Mouse (Mus musculus): Measurements from ENCODE around the gene Ttll4.
A peak's percentile ranks its signal among the peaks of the same experiment; 100 is the strongest.

Gene Ttll4

DNA sequence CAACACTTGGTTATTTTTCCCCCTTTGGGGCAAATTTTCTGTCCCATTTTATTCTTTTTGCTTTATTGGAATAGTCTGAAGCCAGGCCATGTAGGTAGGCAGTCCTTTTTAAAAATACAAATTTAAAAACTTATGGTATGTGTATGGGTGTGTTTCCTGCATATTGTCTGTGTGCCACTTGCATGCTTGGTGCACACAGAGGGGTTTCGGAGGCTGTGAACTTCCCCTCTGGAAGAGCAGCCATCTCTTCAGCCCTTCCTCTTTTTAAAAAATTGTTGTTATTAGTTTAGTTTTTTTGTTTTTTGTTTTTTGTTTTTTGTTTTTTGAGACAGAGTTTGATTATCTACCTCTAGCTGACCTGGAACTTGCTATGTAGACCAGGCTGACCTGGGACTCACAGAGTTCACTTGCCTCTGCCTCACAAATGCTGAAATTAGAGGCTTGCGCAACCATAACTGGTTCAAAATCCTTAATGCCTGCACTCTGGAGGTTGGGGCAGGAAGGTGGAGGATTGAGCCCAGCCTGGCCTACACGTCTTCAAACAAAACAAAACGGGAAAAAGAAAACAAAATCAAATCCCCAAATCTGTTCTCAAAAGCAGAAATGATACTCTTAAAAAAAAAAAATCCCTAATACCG is 51.0 kb downstream of the Ttll4 start:
- DNase-seq, result no peak

DNA sequence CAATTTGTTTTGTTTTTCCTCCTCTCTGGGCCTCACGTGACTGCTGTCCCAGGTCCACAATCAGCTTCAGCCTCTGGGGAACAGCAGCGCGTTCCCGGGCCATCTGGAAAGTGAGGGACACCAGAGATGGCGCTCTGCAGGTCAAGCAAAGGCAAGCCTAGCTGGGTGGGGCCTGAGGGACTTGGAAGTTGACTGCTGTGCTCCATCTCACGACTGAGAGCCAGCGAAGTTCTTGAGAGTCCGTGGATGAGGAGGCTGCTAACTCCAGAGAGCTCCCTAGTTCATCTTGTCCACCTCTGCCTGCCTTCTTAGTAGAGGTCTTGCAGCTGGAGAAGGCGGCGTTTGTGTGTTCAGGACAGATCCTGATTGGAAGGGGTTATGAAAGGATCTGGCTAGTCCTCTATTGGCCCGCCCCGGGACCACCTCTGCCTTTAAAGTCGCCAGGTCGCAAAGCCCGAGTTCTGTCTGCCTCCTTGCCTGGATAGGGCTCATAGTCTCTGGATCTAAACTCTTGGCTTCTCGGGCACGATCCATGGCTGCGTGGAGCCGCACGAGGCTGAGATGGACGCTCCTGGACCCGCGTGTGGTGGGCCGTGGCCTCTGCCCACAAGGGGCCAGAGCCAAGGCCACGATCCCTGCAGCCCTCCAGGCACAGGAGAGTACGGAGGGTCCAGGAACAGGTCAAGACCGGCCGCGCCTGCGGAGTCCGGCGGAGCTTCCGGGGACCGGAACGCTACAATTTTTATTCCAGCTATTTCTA is 51.7 kb downstream of the Ttll4 start, which contains the start of gene Cyp27a1:
Cyp27a1 (plus strand) TSS at position 476 of the 760 bp plus-strand sequence.
- peak; percentile 77 for DNase-seq

DNA sequence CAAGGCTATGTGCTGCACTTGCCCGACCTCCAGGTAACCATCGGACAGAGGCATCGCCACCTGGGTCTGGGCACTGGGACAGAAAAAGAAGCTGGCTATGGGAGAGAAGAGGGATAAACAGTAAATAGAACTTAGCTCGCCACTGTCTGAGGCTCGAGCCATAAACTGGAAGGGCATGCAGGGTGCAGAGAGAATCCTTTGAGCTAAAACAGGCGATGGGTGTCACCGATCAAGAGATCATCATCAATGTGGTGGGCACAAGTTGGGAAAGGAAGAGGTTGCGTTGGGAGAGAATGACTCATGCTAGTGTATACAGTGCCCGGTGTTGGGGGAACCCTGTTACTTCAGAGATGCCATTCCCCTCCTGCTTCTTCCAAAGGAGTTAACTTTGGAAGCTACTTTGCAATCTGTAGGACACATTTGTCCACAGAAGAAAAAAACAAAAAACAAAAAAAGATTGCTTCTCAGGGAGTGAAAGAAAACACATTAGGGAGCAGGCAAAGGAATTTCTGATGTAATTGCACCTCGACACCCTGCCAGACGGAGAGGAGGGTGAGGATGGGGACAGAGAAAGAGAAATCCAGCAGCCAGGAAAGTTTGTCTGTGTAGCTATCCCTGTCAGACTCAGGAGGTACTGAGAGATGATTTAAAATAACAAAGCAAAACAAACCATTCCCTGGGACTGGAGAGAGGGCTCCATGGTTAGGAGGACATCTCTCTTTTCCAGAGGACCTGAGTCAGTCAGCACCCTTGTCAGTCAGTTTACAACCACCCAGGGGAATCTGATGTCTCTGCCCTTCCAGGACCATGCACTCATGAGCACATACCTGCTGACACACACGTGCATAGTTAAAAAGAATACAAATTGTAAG is 52.5 kb downstream of the Ttll4 start:
- DNase-seq, result no peak

DNA sequence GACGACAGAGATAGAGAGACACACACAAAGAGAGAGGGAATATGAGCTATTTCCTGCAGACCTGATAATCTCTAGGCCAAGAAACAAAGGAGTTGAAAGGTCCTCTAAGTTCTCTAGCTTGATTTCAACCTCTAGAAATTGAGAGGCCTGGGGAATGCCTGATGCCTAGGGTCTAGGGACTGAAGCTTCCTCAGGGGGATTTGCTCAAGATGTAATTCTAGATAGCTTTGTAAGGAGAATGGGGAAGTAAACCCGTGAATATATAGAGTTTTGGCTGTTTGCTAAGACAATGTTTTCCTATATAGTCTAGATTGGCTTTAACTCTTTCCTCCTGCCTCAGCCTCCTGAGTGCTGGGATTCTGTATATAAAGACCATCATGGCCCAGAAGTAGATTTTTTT is 53.4 kb downstream of the Ttll4 start:
- no peak for DNase-seq

DNA sequence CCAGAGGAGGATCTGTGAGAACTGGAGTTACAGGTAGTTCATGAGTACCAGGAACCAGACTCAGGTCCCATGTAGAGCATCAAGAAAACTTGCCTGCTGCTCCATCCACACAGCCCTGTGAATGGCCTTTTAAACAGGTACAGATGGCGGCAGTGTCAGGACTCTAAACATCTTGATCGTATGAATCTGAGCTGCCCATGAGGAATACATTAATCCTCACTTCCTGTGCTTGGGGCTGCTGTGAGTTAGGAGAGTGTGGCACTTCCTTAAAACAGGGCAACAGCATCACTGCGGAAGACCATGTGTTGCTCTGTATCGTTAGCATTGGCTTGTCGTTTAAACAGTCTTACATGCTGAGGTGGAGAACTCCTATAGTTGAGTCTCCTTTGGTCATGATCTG is 53.9 kb downstream of the Ttll4 start:
- no peak for DNase-seq

DNA sequence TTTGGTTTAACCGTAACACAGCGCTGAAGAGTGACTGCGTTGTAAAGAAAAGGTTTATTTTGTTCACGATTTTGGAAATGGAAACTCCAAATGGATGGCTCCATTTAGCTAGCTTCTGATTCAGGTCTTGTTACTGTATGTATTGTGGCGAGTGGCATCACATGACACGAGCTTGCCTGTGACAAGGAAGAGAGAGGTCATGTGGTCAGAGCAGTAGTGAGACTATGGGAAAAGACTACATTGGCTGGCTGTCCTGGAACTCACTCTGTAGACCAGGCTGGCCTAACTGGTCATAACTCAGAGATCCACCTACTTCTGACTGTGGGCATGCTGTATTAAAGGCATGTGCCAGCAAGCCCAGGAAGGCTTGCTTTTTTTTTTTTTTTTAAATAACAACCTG is 54.3 kb downstream of the Ttll4 start:
- DNase-seq, result no peak

DNA sequence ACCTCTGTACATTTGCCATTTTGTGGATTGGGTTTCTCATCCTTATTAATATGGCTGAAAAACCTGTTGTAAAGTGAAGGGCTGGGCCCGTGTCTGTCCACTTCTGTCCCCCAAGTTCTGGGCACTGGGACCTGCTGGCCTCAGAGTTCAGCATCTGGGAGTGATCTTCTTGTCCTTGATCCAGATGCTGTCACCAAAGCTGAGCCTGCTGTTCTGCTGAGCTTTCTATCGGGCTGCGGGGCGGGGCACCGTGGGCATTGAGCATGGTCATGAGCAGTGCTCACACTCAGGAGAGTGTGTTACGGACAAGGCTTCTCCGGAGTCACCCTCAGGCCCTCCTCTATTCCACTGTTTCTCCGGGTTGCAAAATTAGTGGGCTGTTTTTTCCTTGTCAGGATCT is 56.6 kb downstream of the Ttll4 start:
- no peak for DNase-seq

DNA sequence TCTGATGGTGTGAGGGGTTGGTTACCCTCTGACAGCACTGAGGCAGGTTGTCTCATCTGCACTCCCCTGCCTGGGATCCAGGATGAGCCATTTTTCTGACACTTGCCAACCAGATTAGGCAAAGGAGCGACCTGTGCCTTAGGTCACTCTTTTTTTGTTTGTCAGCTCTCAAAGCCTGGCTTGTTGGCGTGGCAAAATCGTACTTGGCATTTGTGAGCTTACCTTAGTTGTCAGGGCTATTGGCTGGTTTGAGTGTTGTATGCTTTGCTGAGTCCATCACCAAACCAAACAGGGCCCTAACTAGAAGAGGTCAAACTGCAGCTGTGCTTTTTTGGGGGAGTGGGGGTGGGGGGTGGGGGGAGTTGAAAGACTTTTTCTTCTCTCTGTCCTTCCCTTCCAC is 57.7 kb downstream of the Ttll4 start:
- DNase-seq, result no peak

DNA sequence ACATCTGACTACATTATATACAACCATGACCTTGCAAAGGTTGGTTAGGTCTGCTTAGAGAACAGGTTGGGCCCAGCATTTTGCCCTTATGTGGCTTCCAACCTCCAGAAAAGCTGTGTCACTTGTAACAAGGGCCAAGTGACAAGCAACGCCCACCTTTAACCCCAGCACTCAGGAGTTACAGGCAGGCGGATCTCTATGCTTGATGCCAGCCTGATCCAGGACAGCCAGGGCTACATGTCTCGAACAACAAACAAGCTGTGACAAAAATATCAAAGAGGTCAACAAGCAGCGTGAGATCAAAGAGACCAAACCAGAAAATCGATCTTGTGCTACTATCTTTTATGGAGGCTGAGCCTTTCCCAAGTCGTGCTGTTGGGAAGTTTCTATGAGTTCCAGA is 60.1 kb downstream of the Ttll4 start:
- DNase-seq, result no peak

DNA sequence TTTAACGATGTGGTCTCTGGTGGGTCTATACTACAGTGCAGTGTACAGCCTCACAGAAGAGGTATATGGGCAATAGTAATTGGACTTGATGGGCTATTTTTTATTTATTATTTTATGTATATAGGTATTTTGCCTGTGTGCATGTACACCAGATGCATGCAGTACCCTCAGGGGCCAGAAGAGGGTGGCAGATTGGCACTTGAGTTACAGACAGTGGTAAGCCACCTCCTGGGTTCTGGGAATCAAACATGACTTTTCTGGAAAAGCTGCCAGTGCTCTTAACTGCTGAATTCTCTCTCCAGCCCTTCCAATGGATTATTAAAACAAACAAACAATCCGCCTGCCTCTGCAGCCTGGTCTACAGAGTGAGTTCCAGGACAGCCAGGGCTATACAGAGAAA is 62.2 kb downstream of the Ttll4 start:
- peak; percentile 20 for DNase-seq

DNA sequence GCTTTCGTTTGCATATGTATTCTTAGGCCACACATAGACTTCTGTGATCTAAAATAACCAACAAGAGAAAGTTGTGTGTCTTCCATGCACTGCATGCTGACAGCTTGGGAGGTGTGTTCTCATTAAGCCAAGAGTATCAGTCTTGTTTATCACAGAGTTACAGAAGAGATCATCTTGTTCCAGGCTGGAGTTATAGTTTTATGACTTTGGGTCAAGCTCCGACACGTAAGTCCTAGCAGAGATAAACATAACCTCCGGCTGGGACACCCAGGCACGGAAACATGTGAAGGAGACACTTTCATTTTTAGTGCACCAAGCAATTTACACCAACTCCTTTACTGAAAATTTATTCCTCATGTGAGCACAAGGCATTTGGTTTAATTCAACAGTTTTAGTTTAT is 64.6 kb downstream of the Ttll4 start:
- no peak for DNase-seq

DNA sequence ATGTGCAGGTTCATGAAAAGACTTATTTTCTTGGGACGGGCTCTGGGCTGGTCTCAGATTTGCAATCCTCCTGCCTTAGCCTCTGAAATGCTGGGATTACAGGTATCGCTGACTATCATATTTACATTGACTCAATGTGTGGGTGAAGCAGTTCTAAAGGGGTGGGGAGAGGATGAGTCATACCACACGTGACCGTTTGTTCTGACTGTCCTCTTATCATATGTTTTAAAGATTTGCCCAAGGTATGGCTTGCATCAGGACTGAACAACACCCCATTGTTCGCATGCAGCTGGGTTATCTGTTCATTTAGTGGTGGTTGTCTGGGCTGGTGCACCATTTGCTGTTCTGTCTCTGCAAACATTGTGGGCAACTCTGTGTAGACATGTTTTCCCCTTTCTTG is 65.1 kb downstream of the Ttll4 start:
- no peak for DNase-seq

DNA sequence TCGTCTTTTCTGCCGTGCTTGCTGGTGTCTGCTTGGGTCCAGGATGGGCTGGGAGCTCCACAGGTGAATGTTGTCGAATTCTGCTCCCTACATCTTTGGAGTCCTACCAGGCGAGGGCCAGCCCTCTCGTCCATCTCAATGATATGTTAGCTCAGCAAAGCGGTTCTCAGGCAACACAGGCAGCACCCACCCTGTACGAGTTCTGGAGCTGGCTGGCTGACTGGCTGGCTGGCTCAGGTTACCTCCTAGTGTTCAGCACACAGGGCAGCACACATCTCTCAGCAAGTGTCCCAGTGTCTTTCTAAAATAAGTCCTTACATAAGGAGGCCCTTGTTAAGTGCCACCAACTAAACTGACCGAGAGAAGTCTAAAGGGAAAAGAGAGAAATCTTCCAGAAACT is 66.9 kb downstream of the Ttll4 start:
- DNase-seq, result no peak

DNA sequence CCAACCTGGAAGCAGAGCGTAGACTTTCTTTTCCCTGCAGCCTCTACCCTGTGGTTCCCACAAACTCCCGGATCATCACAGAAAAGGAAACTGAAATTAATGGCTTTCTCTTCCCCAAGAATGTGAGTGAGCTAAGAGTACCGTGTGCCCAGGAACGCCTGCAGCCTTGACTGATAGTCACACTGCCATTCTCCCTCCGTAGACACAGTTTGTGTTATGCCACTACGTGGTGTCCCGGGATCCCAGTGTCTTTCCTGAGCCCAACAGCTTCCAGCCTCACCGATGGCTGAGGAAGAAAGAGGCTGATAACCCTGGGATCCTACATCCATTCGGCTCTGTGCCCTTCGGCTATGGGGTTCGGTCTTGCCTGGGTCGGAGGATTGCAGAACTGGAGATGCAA is 75.4 kb downstream of the Ttll4 start:
- no peak for DNase-seq

DNA sequence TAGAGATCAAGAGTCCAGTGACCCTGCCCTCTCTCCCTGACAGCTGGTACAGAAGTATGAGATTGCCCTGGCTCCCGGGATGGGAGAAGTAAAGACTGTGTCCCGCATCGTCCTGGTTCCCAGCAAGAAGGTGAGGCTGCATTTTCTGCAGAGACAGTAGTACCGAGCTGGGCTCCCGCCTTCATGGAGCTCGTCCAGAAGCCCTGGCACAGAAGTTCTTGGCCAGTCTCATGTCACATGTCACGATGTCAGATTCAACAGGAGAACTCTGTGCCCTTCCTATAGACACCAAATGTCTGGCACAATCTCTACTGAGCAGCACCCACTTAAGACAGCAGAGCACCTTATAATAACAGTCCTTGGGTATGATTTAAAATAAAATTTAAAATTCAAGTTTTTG is 76.0 kb downstream of the Ttll4 start:
- no peak for DNase-seq

DNA sequence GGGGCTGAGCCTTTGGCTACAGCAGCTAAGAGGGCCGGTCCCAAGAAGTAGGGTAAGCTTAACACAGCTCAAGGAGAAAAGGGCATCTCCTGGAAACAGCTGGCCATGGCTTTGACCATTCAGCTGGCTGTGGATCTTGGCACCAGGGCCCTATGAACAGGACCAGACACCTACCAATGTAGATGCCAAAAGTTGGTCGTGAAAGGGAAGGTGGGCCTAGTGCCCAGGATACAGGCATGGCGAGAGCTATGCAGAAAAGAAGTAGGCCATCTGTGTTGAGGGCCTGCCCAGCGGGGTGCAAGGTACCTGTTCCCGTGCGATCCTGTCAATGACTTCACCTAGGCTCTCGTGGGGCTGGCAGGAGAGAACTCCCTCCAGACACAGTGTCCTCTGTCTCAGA is 79.3 kb downstream of the Ttll4 start:
- no peak for DNase-seq

DNA sequence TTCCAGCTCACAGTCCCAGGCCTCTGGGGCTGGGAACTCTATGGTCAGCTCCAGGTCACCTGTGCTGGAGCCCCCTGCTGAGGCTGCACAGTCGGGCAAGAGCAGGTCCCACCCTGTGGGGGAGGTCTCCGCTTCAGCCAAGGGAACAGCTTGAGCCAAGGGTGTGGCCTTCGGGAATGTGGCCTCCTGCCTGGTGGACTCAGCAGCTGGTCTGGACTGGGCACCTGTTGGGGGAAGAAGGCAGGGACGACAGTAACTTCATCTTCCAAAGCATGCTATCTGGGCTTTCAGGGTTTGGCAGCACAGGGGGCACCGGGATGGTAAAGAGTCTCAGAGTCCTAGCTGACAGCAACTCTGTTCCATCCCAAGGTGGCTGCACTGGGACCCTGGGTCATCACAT is 85.8 kb downstream of the Ttll4 start:
- DNase-seq, result peak; percentile 18

DNA sequence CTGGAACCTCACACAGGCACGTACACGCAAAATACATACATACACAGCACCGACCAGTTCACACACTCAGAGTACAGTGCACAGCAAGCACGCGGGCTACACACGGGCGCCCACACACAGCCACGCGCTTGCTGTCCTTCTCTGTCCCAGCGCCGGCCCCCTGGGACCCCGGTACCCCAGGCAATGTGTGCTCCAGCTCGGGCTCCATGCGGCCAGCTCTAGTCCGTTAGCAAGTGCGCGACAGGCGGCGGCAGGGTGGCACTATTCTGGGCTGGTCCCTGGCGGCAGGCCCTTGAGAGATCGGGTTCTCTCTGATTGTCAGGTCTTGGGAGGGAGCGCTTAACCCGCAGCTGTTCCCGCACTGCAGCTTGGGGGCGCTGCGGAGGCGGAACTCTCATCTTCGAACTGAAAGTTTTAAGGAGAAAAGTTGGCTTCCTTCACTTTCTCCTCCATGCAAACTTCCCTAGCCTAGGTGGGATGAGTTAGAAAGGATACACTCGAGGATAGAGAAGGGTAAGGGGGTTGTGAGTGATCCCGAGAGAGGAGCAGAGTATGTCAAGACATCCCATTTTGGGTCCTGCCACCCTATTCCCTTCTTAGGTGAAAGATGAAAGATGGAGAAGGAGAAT is 87.2 kb downstream of the Ttll4 start, which contains the start of gene Prkag3:
Prkag3 (minus strand) TSS at position 579 of the 629 bp plus-strand sequence.
- DNase-seq, result peak; percentile 82

DNA sequence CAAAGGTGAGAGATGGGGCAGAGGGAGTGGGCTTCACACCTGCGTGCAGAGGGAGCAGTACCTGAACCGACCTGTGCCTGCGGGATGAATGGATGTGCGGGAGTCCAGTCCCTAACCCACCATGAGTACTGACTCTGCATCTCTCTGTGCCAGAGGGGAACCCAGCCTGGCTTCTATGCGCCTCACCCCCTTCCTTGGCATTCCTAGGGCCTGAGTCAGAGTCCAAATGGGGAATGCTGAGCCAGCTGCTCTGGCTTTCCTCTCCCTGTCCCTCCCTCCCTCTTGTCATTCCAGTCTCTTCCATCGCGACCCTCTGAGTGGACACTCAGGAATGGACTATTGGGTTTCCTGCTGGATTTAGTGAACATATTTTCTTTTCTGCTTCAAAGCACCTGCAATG is 87.8 kb downstream of the Ttll4 start:
- peak; percentile 87 for DNase-seq

DNA sequence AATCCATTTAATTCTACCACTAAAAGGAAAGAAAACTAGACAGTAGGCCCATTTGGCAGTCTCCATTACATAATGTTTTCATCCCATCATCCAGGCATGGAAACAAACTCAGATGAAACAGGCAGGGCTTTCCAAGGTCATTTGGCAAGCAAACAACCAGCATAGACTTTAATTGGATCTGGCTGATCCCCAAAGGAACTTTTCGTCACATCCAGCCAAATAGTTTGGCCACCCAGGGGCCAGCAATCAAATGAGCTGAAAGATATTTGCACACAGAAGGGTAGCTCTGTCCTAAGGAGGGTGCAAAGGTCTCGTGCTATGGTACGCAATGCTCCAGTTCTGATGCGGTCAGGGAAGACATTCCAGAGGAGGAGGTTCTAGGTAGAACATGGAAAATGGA is 89.1 kb downstream of the Ttll4 start:
- DNase-seq, result peak; percentile 46

DNA sequence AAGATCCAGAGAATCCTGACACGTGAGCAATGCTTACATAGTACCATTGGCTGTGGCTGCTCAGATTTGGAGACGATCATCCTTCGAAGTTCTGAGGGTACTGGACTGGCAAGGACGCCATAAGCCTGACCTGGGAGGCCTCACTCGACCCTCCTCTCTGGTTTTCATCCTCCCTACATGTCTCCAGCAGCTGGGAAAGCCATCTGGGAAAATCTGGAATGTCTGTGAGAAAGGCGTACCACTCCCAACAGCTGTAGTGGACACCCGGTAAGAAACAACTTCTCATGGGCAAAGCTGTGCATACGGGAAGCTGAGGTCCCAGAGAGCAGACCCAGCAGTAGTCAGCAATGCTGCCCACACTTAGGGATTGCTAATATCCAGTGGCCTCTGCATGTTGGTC is 90.6 kb downstream of the Ttll4 start:
- DNase-seq, result no peak

DNA sequence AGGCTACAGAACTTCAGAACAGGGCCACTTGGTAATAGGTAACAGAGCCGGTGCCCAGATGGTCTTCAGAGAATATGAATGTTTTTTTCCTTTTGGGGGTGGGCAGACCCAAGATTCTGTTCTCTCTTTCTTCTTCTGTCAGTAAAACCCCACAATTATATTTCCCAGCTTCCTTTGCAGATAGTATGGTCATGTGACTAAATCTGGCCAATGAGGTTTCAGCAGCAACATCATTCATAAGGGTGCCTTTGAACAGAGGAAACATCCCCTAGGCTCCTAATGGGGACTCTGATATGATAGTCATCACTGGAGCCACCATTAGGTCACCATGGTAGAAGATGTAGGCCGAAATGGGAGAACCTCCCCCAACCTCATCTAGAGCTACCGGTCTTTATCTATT is 91.3 kb downstream of the Ttll4 start:
- no peak for DNase-seq

Data from lung, postnatal 10 days (tissue).